Mouse (Mus musculus): Measurements from ENCODE around the gene Nova1. TPM values are rescaled to one million over a fixed set of nuclear protein-coding genes. Genes with fewer than 3 reads are reported as not detected.

The Nova1 gene
- polyA plus RNA-seq, 1 experiment: 5.9 TPM

DNA sequence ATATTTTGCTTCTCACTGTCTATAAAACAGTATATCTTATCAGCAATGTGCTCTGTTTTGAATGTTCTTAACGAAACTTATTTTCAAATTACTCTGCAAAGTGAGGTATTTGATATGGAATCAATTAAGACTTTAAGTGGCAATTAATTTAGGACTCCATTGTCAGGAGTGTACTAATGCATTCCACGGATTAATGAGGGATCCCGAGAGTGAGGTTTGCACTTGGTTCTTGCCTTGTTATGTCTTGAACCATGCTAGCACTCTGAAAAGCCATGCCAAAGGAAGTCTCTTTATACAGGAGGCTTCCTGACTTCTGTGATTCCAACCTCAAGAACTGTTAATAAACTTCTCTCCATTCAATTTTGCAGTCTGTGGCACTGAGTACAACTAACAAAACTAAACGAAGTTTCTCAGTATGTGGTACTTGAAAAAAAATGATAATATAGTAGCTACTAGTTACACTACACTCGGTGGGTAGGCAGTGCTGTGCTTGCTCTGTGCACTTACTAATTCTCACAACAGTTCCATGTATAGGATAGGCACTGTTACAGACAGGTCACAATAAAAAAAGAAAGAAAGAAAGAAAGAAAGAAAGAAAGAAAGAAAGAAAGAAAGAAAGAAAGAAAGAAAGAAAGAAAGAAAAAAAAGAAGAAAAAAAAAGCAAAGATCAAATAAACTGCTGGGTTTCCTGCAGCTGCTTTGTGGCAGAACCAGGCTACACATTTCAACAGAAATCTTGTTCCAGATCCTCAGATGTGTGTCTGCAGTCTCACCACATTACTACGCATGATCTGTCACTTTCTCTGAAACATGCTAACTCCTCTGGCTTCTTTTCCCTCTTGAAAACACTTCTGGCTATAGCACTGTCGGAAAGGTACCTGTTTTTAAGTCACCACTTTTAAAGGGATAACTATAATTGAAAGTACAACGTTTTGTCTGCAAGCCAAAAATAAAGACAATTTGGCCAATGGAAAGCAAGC lies 36.1 kb downstream of the Nova1 start:
- no peak overlapping the region for H3K27ac ChIP-seq (ENCODE audit: insufficient read depth, low read length)
- TF ChIP-seq POLR2A (IDR thresholded peaks at IDR 0.05; ENCODE audit: low read depth, low read length) (no peak), CTCF (IDR thresholded peaks at IDR 0.05; ENCODE audit: borderline replicate concordance, insufficient read depth, low read length) (no peak)
- H3K4me3 ChIP-seq (ENCODE audit: insufficient read depth, low read length): no peak overlapping the region
- H3K4me1 ChIP-seq (ENCODE audit: control insufficient read depth, insufficient read depth, low read length): no peaks in the 10 kb centered on the region

DNA sequence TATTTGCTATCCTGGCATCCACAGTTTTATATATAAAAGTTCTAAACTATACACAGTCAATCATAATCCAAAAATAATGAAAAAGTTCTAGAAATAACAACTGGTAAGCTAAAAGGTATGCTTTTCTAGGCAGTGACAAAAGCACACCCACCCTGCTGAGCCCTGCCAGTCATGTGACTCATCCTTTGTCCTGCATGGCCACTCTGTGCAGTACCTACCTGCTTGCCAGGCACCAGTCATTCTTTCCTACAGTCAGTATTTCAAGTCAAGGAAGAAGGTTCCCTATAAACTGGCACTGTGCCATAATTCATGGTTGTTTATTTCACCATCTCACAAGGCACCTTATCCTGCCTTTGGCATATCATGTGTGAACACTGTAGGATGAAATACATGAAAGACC lies 37.2 kb downstream of the Nova1 start:
- Histone ChIP-seq H3K4me1 (ENCODE audit: control insufficient read depth, insufficient read depth, low read length) (no peaks in the 10 kb centered on the region), H3K27ac (ENCODE audit: insufficient read depth, low read length) (no peak overlapping the region), H3K4me3 (ENCODE audit: insufficient read depth, low read length) (no peak overlapping the region)
- TF ChIP-seq CTCF (IDR thresholded peaks at IDR 0.05; ENCODE audit: borderline replicate concordance, insufficient read depth, low read length) (no peak), POLR2A (IDR thresholded peaks at IDR 0.05; ENCODE audit: low read depth, low read length) (no peak)

DNA sequence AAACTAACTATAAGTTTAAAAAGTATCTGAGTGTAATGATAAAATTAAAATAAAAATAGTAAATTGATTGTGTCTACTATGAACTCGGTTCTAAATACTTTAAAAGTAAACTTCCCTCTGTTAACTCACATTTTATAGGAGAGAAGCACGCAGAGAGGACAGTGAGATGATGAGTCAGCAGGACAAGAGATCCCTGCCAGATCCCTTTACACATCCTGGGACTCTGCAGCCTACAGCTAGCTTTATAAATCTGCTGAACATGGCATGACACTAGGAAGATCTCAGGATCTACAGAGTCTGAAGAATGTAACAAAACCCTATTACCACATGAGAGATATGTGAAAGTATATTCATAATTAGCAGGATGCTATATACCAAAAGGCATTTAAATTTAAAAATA lies 37.7 kb downstream of the Nova1 start:
- H3K4me1 ChIP-seq (ENCODE audit: control insufficient read depth, insufficient read depth, low read length): no peaks in the 10 kb centered on the region
- H3K27ac ChIP-seq (ENCODE audit: insufficient read depth, low read length): no peak overlapping the region
- no peak for TF ChIP-seq POLR2A (IDR thresholded peaks at IDR 0.05; ENCODE audit: low read depth, low read length)
- TF ChIP-seq CTCF (IDR thresholded peaks at IDR 0.05; ENCODE audit: borderline replicate concordance, insufficient read depth, low read length): no peak
- H3K4me3 ChIP-seq (ENCODE audit: insufficient read depth, low read length): no peak overlapping the region

DNA sequence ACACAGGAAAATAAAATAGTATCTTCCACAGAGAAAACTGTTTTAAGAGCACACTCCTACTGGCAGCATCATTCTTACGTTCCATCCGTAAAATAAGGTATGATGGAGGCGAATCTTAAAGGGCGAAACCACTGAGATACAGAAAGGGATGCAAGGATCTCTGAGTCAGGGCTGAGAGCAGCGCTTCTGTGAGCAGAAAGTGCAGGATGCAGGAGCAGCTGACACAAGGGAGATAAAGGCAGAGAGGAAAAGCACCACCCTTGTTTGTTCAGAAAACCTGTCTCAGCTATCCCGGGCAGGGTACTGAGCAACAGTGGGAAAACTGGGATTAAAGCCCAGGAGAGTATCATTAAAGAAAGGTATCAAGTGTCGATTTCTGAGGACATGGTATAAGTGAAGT lies 59.3 kb downstream of the Nova1 start:
- Histone ChIP-seq H3K27ac (ENCODE audit: insufficient read depth, low read length) (no peak overlapping the region), H3K4me3 (ENCODE audit: insufficient read depth, low read length) (no peak overlapping the region), H3K4me1 (ENCODE audit: control insufficient read depth, insufficient read depth, low read length) (no peaks in the 10 kb centered on the region)
- TF ChIP-seq POLR2A (IDR thresholded peaks at IDR 0.05; ENCODE audit: low read depth, low read length): no peak
- no peak for TF ChIP-seq CTCF (IDR thresholded peaks at IDR 0.05; ENCODE audit: borderline replicate concordance, insufficient read depth, low read length)

DNA sequence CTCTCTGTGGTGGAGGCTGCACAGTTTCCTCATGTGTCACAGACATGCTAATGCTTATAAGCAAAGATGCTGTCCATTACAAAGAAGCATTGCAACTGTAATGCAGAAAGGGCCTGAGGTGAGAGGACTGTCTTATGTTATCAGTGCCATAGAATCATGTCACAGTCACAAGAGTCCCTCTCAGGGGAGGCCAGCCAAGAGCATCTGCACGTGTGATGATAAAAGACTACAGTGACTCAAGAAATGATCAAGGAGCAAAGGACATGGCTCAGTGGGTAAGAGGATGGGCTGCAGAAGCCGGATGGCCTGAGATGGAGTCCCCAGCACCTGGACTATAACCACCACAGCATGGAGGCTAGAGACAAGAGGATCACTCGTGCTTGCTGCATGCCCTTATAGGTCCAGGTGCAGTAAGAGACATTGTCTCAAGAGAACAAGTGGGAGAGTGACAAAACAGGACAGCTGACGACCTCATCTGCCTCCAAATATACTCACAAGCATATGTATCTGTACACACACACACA lies 64.3 kb downstream of the Nova1 start:
- Histone ChIP-seq H3K4me3 (ENCODE audit: insufficient read depth, low read length) (no peak overlapping the region), H3K27ac (ENCODE audit: insufficient read depth, low read length) (no peak overlapping the region), H3K4me1 (ENCODE audit: control insufficient read depth, insufficient read depth, low read length) (no peaks in the 10 kb centered on the region)
- no peak for TF ChIP-seq CTCF (IDR thresholded peaks at IDR 0.05; ENCODE audit: borderline replicate concordance, insufficient read depth, low read length)
- no peak for TF ChIP-seq POLR2A (IDR thresholded peaks at IDR 0.05; ENCODE audit: low read depth, low read length)

DNA sequence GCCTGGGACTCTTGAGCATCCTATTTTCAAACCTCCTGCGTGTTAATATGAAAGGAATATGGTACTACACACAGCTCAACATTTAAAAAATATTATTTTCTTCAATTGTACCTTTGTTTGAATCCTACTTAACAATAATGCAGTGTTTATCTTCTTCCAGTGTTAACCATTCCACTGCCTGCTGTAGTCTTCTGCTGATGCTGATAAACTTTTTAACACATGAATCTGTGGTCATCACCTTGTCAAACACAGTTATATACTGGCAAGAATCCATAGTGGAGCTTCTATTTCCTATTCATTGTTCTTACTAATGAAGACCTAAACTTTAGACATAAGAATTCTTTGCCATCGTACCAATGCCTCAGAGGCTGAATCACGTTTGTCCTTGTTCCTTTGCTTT lies 65.6 kb downstream of the Nova1 start:
- Histone ChIP-seq H3K4me3 (ENCODE audit: insufficient read depth, low read length) (no peak overlapping the region), H3K4me1 (ENCODE audit: control insufficient read depth, insufficient read depth, low read length) (no peaks in the 10 kb centered on the region), H3K27ac (ENCODE audit: insufficient read depth, low read length) (no peak overlapping the region)
- TF ChIP-seq POLR2A (IDR thresholded peaks at IDR 0.05; ENCODE audit: low read depth, low read length) (no peak), CTCF (IDR thresholded peaks at IDR 0.05; ENCODE audit: borderline replicate concordance, insufficient read depth, low read length) (no peak)

DNA sequence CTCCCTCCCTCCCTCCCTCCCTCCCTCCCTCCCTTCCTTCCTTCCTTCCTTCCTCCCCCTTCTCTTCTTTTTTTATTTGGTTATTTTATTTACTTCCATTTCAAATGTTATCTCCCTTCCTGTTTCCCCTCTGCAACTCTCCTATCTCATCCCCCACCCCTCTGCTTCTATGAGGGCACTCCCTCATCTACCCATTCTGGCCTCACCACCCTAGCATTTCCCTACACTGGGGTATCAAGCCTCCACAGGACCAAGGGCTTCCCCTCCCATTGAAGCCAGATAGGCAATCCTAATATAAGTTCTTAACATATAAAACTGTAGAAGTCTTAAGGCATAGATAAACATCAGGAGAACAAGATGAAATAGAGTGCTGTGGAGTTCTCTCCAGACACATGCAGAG lies 85.5 kb downstream of the Nova1 start:
- TF ChIP-seq CTCF (IDR thresholded peaks at IDR 0.05; ENCODE audit: borderline replicate concordance, insufficient read depth, low read length) (no peak), POLR2A (IDR thresholded peaks at IDR 0.05; ENCODE audit: low read depth, low read length) (no peak)
- Histone ChIP-seq H3K27ac (ENCODE audit: insufficient read depth, low read length) (no peak overlapping the region), H3K4me3 (ENCODE audit: insufficient read depth, low read length) (no peak overlapping the region), H3K4me1 (ENCODE audit: control insufficient read depth, insufficient read depth, low read length) (no peaks in the 10 kb centered on the region)

DNA sequence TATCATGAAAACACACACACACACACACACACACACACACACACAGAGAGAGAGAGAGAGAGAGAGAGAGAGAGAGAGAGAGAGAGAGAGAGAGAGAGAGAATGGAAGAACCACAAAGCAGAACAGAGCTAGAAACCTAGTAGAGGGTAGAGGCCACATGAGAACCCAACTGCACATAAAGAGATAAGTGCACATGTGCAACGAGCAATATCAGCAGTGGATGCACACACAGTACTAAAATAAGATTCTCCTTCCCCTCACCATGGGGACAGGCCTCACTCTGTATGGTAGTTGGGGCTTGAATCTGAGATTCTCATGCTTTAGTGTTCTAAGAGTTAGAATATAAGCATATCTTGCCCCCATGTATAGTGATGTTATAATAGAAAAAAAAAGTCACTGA lies 86.8 kb downstream of the Nova1 start:
- no peak for TF ChIP-seq CTCF (IDR thresholded peaks at IDR 0.05; ENCODE audit: borderline replicate concordance, insufficient read depth, low read length)
- H3K27ac ChIP-seq (ENCODE audit: insufficient read depth, low read length): no peak overlapping the region
- no peak overlapping the region for H3K4me3 ChIP-seq (ENCODE audit: insufficient read depth, low read length)
- H3K4me1 ChIP-seq (ENCODE audit: control insufficient read depth, insufficient read depth, low read length): no peaks in the 10 kb centered on the region

DNA sequence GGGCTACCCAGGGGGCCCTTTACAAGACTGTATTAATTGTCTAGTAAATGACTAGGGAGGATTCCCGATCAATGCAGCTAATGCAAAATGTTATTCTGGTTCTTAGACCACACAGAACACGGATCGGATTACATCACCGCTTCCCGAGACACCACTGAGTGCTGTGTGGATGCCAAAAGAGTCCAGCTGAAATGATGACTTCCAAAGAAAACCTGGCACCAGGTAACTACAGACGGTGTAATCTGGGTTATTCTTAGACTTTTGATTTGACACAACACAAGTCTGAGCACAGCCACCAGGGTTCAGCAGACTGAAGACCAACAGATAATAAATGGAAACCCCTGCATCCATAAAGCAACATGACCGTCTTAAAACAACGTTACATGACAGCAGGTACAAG lies 96.8 kb downstream of the Nova1 start:
- Histone ChIP-seq H3K27ac (ENCODE audit: insufficient read depth, low read length) (no peak overlapping the region), H3K4me1 (ENCODE audit: control insufficient read depth, insufficient read depth, low read length) (no peaks in the 10 kb centered on the region), H3K4me3 (ENCODE audit: insufficient read depth, low read length) (no peak overlapping the region)
- no peak for TF ChIP-seq POLR2A (IDR thresholded peaks at IDR 0.05; ENCODE audit: low read depth, low read length)
- no peak for TF ChIP-seq CTCF (IDR thresholded peaks at IDR 0.05; ENCODE audit: borderline replicate concordance, insufficient read depth, low read length)

DNA sequence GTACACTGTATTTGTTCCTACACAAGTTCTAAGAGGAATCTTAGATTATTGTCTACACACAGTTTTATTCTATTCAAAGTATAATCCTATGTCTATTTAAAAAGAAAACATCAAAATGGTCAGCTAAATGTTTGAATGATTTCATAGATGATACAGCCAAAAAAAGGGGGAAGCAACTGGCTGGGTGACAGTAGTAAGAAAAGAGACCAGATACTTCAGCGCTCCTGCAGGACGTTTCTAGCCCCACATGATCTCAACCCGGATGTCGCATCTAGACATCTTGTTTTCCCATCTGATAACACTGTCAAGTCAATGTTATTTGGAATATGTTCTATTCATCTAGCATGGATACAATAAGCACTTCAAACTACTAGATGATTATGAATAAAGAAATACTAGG lies 99.7 kb downstream of the Nova1 start:
- TF ChIP-seq CTCF (IDR thresholded peaks at IDR 0.05; ENCODE audit: borderline replicate concordance, insufficient read depth, low read length) (no peak), POLR2A (IDR thresholded peaks at IDR 0.05; ENCODE audit: low read depth, low read length) (no peak)
- H3K4me3 ChIP-seq (ENCODE audit: insufficient read depth, low read length): no peak overlapping the region
- no peak overlapping the region for H3K27ac ChIP-seq (ENCODE audit: insufficient read depth, low read length)
- no peaks in the 10 kb centered on the region for H3K4me1 ChIP-seq (ENCODE audit: control insufficient read depth, insufficient read depth, low read length)
